Mouse (Mus musculus) 3T3-L1 (cell line): ENCODE measurements around the gene Rasl11b.

ENCODE experiments used
- DNase-seq: peaks from one replicate; pipeline ENCODE4 v3.0.0-alpha.2; 2015; ENCODE audit warnings: low read depth, low spot score

Gene Rasl11b

GRCm38 (mm10) chr5:74188076-74188475 lies 7.0 kb upstream of the Rasl11b start:
- no peak for DNase-seq

- DNase-seq, result no peak
Measured at GRCm38 (mm10) chr5:74188886-74189285, 6.2 kb upstream of the Rasl11b start.

- DNase-seq, result peak; percentile 21
Measured at GRCm38 (mm10) chr5:74189484-74190160, 5.5 kb upstream of the Rasl11b start.

GRCm38 (mm10) chr5:74190161-74190491 lies 5.0 kb upstream of the Rasl11b start:
- peak; percentile 84 for DNase-seq

GRCm38 (mm10) chr5:74190911-74191310 lies 4.2 kb upstream of the Rasl11b start:
- peak; percentile 69 for DNase-seq

- no peak for DNase-seq
Measured at GRCm38 (mm10) chr5:74193008-74193407, 2.1 kb upstream of the Rasl11b start.

GRCm38 (mm10) chr5:74193626-74194025 lies 1.5 kb upstream of the Rasl11b start:
- no peak for DNase-seq

GRCm38 (mm10) chr5:74194027-74194840 lies 852 bp upstream of the Rasl11b start:
- no peak for DNase-seq

GRCm38 (mm10) chr5:74195614-74196306 lies 674 bp downstream of the Rasl11b start:
- DNase-seq, result no peak

GRCm38 (mm10) chr5:74196307-74196618 lies 1.2 kb downstream of the Rasl11b start:
- no peak for DNase-seq

- no peak for DNase-seq
Measured at GRCm38 (mm10) chr5:74197541-74198330, 2.6 kb downstream of the Rasl11b start.

- no peak for DNase-seq
Measured at GRCm38 (mm10) chr5:74198446-74198845, 3.4 kb downstream of the Rasl11b start.

GRCm38 (mm10) chr5:74199793-74200192 lies 4.7 kb downstream of the Rasl11b start:
- no peak for DNase-seq

GRCm38 (mm10) chr5:74200481-74200880 lies 5.4 kb downstream of the Rasl11b start:
- DNase-seq, result no peak

- DNase-seq, result no peak
Measured at GRCm38 (mm10) chr5:74201570-74202357, 6.7 kb downstream of the Rasl11b start.

GRCm38 (mm10) chr5:74202515-74202914 lies 7.4 kb downstream of the Rasl11b start:
- no peak for DNase-seq

GRCm38 (mm10) chr5:74204465-74204864 lies 9.4 kb downstream of the Rasl11b start:
- no peak for DNase-seq

- DNase-seq, result no peak
Measured at GRCm38 (mm10) chr5:74205509-74205908, 10.4 kb downstream of the Rasl11b start.

GRCm38 (mm10) chr5:74206038-74206437 lies 11.0 kb downstream of the Rasl11b start:
- DNase-seq, result no peak

GRCm38 (mm10) chr5:74206649-74207048 lies 11.6 kb downstream of the Rasl11b start:
- DNase-seq, result no peak

GRCm38 (mm10) chr5:74207209-74207608 lies 12.1 kb downstream of the Rasl11b start:
- DNase-seq, result no peak
